Mouse (Mus musculus) cerebellum, postnatal 4 days (tissue): ENCODE results near the gene Maml3.

Experiments
- DNase-seq, 2 experiments: peaks; one replicate each; pipeline ENCODE4 v3.0.0; 2022; ENCODE audit warnings: low spot score in 2 of 2, mixed read lengths in 1 of 2

The Maml3 gene

GRCm38 (mm10) chr3:51670414-51671070 lies 434.3 kb downstream of the Maml3 start:
- no peak for DNase-seq

GRCm38 (mm10) chr3:51668607-51669006 lies 436.3 kb downstream of the Maml3 start:
- DNase-seq: no peak

- DNase-seq: no peak
These were observed 442.3 kb downstream of the Maml3 start for GRCm38 (mm10) chr3:51662557-51662956.

- no peak for DNase-seq
These were observed 442.9 kb downstream of the Maml3 start for GRCm38 (mm10) chr3:51661880-51662550.

GRCm38 (mm10) chr3:51661376-51661775 lies 443.5 kb downstream of the Maml3 start:
- no peak for DNase-seq

- DNase-seq: no peak
These were observed 444.0 kb downstream of the Maml3 start for GRCm38 (mm10) chr3:51660821-51661276.

- no peak for DNase-seq
These were observed 444.8 kb downstream of the Maml3 start, which contains the start of gene Mgst2 for GRCm38 (mm10) chr3:51660060-51660459. Gene Mgst2 (plus strand): TSS chr3:51660360.

GRCm38 (mm10) chr3:51659415-51659814 lies 445.5 kb downstream of the Maml3 start:
- DNase-seq: no peak

GRCm38 (mm10) chr3:51654303-51655055 lies 450.4 kb downstream of the Maml3 start:
- DNase-seq: no peak

- DNase-seq: no peak
These were observed 452.2 kb downstream of the Maml3 start for GRCm38 (mm10) chr3:51652701-51653100.

- peak; percentile 48 to 81 for DNase-seq
These were observed 452.6 kb downstream of the Maml3 start for GRCm38 (mm10) chr3:51652292-51652691.

GRCm38 (mm10) chr3:51651149-51651548 lies 453.7 kb downstream of the Maml3 start:
- peak in 1 of 2 experiments; percentile 18 for DNase-seq

- DNase-seq: no peak
These were observed 454.9 kb downstream of the Maml3 start for GRCm38 (mm10) chr3:51649986-51650385.

GRCm38 (mm10) chr3:51649426-51649825 lies 455.4 kb downstream of the Maml3 start:
- no peak for DNase-seq

GRCm38 (mm10) chr3:51648037-51648664 lies 456.7 kb downstream of the Maml3 start:
- peak; percentile 53 to 79 for DNase-seq

GRCm38 (mm10) chr3:51647356-51647755 lies 457.5 kb downstream of the Maml3 start:
- DNase-seq: no peak

- no peak for DNase-seq
These were observed 458.6 kb downstream of the Maml3 start for GRCm38 (mm10) chr3:51646301-51646700.

GRCm38 (mm10) chr3:51645484-51645883 lies 459.4 kb downstream of the Maml3 start:
- DNase-seq: no peak

- no peak for DNase-seq
These were observed 466.6 kb downstream of the Maml3 start for GRCm38 (mm10) chr3:51638260-51638659.

- no peak for DNase-seq
These were observed 467.6 kb downstream of the Maml3 start for GRCm38 (mm10) chr3:51637326-51637725.

GRCm38 (mm10) chr3:51636700-51637099 lies 468.2 kb downstream of the Maml3 start:
- DNase-seq: no peak

- DNase-seq: no peak
These were observed 468.9 kb downstream of the Maml3 start for GRCm38 (mm10) chr3:51635960-51636359.
